Mouse (Mus musculus) kidney, adult 2 months (tissue): Measurements from ENCODE around the gene Prdm16.

Experiments
- CTCF ChIP-seq: fragments of 200-500 bp; conservative IDR thresholded peaks from 2 replicates; pipeline ENCODE4 v1.5.1; 2011; ENCODE audit warnings: low read depth, mild to moderate bottlenecking, control low read depth, low read length, moderate library complexity, mixed read lengths; ENCODE audit not compliant: insufficient read depth, insufficient read length
- POLR2A ChIP-seq: fragments of 200-500 bp; IDR thresholded peaks from one replicate; pipeline ENCODE4 v1.6.1; 2011; ENCODE audit warnings: low read depth, low read length, control low read depth

GRCm38 (mm10) chr4:154445721-154446120 lies 191.0 kb downstream of the Prdm16 start:
- TF ChIP-seq CTCF (no peak), POLR2A (no peak)
